Mouse (Mus musculus) common myeloid progenitor, adult 5-6 weeks (primary cell): Measurements from ENCODE around the gene Srms. TPM values are rescaled to one million over a fixed set of nuclear protein-coding genes. Genes with fewer than 3 reads are reported as not detected.

Experiments
- ATAC-seq: replicated peaks from 2 replicates; pipeline ENCODE4 v1.8.0; 2016; ENCODE audit warnings: low read depth, mild to moderate bottlenecking, moderate TSS enrichment, inconsistent platforms; ENCODE audit not compliant: poor library complexity, severe bottlenecking
- total RNA-seq: library from RNA; stranded (forward); fragments of 200-1000, 187-1606 nt; gene quantifications from 2 replicates; pipeline ENCODE4 v1.2.3, GENCODE M21; 2017

The Srms gene
- total RNA-seq, result not detected in 2 replicates

DNA sequence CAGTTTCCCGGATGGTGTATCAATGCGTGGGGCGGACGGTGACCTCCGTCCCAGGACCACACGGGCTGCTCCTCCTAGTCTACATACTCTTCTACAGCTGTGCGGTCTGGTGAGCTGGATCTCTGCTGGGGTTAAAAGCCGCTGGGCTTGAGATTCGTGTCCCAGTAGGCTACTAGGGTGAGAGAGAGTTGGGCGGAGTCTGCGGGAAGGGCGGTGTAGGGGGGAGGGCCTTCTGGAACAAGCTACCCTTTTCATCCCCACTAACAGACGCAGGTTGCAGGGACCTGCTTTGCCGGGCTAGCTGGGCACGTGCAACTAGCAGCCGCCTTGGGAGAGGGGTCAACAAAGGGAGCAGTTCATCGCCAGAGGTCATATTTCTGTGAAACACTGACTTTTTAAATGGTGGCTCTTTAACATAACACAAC lies at the start of gene Srms:
Srms (minus strand) TSS at position 165 of the 425 bp plus-strand sequence.
- peak; percentile 85 for ATAC-seq

DNA sequence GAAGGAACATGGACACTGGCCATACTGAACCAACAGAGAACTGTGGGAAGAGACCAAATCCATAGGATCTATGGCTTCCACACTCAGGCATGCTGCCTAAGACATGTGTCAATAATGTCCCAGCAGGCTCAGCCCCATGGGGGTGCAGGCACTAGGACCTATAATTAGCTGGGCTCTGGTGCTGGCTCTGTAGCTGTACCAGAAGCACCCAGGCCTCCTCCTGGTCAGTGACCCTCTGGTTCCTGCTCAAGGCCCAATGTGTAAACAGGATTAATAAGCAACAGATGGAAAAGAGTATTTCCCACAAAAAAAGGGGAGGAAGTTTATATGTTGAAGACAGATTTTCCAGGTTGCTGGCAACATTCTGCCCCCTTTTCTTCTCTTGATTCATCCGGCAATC lies 40.3 kb upstream of the Srms start:
- no peak for ATAC-seq

DNA sequence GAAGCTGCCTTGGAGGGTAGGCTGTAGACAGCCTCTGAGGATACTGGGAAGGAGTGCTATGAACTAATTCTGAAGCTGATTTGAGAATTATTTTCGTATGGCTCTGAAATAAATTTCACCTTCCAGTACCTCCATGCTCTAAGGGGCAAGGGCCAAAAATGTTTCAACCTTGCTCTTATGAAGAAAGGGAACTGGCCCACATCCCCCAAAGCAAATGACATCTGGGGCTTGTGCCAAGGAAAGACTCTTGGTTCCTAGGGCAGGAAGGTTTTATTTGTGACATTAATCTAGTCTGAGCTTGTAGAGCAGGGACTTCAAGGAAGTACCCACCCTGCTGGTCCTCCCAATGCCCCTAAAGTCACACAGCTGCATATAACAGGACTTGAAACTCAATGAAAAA lies 38.9 kb upstream of the Srms start:
- no peak for ATAC-seq

DNA sequence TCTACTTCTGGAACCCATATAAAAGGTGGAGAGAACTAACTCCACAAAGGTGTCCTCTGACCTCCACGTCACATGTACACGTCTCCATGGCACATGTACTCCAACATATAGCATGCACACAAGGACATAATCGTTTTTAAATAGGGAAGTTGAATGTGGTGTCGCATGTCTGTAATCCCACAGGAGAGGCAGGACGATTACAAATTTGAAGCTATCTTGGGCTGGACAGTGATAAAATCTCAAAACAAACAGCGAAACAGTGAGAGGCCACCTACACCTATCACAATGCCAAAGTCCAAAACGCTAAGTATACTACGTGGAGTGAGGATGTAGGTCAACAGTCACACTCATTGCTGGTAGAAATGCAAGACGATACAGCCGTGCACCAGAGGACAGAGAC lies 36.2 kb upstream of the Srms start:
- ATAC-seq, result no peak

DNA sequence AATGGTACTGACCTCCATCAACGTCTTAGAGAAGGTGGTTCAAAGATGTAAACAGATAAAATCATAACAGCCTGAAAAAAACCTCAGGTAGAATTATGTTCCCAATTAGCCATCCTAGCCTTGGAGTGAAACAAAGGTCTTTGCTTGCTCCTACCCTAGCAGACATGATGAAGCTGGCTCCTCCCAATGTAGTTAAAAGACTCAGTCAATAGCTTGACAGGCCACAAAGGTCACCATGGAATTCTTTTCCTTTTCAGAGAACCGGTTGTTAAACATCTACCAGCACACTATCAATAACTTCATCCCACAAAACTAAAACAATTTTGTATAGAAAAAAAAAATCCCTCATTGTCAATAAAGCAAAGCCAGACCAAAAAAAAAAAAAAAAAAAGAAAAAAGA lies 32.0 kb upstream of the Srms start:
- ATAC-seq, result no peak

DNA sequence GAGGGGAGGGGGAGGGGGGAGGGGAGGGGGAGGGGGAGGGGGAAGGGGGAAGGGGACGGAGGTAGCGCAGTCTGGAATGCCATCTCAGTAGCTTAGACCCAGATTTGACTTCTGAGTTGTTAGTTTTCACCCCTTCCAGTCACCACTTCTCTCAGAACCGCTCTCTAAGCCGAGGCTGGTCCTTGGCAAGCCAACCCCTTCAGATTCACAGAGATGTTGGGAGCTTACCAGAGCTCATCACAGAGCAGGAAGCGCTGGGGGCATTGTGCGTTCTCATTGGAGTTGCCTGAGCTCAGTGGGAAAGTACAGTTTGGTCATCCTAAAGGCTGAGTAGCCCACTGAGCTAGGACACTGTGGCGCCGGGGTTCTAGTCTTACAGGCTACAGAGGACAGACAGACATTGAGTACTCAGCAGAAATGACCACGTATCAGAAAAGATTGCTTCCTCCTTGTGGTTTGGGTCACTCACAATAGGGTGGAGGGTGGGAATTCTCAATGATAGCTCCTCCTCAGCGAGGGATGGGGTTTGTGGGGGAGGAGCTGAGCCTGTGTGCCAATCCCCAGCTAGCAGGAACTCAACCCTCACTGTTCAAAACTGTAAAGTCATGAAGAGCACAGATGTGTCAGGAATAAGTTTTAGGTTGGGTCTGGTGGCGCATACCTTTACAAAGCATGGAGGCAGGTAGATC lies 30.9 kb upstream of the Srms start:
- peak; percentile 93 for ATAC-seq

DNA sequence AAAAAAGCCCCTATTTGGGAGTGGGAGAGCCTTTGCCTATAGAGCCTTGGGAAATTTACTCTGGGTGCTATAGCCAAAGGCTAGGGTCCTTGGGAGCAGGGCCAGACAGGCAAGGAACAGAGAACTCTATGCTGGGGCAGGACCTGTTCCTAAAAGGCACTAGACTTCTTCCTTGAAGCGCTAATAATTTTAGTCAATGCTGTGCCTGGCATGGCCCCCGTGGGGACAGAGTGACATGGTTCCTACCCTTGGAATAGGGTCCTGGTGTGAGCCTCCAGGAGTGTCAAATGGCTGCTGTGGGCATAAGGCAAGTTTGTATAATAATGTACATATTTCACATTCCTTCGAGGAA lies 29.3 kb upstream of the Srms start:
- no peak for ATAC-seq

DNA sequence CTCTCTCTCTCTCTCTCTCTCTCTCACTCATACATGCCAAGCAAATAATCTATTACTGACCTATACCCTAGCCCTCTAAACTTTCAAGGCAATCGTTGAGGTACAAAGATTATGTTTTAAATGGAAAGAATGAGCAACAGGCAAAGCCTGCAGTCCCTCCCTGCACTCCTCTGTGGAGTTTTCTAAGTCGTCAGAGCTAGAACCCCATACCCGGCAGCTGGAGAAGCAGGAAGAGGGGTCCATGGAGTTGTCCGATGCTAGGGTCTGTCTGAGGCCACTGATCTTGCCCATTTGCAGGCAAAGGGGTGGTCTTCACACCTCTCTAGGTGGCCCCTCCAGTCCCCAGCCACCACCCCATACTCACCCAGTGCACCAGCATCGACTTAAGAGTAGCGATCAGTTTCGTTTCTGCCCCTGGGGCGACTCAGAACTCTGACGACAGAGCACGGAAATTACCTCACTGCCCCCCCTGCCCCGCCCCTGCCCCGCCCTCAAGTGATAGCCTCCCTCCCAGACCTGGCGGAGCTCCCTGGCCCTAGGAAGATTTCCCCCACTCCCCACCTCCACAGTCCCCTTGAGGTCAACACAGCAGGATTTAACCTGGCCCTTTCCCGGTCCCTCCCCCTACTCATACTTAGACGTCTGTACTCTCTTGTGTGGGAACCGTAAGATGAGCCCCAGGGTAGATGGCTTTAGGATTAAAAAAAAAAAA lies 28.8 kb upstream of the Srms start, which contains the start of gene Helz2:
Helz2 (minus strand) TSS at position 426 of the 712 bp plus-strand sequence.
- peak; percentile 70 for ATAC-seq

DNA sequence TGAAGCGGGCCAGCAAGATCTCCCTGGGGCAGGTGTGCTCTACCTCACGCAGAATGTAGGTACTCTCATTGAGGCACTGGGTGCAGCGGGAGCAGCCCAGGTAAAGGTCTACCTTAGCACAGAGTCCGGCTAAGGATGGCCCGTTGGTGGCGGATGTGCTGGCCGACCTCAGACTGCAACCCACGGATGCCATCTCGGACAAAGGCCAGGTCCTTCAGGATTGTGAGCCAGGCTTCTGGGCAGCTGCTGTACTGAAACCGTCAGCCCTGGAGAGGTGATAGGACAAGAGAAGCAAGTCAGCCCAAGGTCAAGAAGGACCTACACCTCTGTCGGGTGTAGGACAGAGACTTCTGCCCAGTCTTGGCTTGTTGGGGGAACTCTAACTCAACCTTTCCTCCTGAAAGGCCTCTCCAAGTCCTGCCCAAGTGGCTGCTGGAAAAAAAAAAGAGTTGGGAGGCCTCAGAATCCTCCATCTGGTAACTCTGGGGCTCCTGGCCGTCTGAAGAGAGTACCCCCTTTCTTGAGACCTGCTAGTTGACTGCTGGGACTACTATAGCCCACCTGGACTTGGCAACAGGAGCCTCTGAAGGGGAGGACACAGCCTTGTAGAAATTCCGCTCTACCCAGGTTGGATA lies 27.9 kb upstream of the Srms start:
- ATAC-seq, result no peak

DNA sequence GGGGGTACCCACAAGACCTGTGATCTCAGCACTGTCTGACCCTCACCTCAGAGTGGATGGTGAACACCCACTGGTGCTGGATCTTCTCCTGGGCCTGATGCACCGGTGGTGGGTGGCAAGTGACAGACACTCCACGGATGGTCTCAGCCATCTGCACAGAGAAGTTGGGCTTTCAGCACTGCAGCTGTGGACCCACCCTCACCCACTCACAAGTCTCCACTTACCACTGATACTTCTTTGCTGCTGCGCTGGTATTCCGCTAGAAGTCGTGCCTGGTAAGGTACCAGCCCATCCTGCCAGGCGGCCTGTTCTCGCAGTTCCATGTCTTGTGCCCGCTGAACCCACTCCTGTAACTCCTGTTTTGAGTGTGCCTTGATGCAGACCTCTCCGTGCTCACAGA lies 26.3 kb upstream of the Srms start:
- no peak for ATAC-seq

DNA sequence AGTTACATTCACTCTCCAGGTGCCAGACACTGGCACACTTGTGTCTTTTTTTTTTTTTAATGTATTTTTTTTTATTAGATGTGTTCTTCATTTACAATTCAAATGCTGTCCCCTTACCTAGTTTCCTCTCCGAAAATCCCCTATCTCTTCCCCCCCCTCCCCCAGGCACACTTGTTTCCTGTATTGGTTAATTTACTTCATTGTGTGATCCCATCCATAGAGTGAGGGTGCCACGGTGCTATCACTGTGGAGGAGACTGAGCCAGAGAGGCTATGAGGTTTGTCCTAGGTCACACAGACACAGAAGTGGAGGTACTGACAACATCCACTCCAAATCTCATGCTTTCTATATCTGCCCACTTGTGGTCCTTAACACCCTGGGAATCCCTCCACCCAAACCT lies 25.9 kb upstream of the Srms start:
- no peak for ATAC-seq

DNA sequence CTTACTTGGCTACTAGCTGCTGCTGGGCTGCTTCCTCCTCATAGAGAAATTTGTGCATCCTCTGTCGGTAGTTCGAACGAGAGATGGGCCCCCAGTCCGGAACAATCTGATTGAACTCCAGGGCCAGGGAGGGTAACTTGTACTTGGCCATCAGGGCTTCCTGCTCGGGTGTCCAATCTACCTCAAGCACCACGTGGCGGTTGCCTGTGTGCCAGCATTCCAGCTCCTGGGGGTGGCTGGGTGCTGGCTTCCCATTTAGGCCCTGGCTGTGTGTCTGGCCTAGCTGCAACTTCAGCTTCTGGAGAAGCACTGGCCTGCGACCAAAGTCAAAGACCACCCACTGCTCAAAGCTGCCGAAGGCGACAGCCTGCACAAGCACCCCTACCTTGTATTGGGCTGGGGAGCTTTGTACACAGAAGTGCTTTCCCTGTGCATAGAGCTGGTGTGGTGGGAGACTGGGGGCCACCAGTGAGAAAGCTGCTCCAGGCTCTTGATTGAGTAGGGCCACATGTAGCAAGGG lies 25.2 kb upstream of the Srms start:
- ATAC-seq, result no peak

DNA sequence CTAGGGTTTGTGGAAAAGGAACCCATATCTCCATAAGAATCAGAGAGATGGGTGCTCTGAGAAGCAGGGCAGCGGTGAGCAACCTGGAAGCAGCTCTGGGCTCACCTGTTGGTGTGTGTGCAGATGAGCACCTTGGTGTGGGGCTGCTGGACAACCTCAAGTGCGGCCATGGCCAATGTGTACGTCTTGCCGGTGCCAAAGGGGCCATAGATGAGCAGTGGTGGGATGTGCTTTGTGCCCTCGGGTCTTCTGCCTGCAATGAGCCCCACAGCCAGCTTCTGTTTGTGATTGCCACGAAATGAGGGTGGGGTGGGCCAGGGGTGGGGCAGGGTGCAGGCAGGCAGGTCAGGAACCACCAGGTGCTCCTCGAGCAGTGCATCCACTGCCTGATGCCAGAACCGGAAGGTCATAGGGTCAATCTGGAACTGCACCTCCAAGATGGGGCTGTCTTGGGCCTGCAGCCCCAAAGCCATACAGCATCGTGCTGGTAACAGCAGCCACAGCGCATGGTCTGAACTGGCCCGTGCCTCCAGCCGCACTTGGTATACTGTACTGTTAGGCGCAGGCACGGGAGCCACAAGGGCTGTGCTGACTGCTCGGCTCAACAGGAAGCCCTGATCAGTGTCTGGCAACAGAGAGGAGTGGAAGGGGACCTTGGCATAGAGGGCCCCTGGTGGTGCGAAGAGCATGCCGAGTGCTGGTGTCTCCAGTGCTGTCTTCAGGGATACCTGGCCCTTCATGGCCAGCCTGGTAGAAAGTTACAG lies 24.4 kb upstream of the Srms start:
- no peak for ATAC-seq

DNA sequence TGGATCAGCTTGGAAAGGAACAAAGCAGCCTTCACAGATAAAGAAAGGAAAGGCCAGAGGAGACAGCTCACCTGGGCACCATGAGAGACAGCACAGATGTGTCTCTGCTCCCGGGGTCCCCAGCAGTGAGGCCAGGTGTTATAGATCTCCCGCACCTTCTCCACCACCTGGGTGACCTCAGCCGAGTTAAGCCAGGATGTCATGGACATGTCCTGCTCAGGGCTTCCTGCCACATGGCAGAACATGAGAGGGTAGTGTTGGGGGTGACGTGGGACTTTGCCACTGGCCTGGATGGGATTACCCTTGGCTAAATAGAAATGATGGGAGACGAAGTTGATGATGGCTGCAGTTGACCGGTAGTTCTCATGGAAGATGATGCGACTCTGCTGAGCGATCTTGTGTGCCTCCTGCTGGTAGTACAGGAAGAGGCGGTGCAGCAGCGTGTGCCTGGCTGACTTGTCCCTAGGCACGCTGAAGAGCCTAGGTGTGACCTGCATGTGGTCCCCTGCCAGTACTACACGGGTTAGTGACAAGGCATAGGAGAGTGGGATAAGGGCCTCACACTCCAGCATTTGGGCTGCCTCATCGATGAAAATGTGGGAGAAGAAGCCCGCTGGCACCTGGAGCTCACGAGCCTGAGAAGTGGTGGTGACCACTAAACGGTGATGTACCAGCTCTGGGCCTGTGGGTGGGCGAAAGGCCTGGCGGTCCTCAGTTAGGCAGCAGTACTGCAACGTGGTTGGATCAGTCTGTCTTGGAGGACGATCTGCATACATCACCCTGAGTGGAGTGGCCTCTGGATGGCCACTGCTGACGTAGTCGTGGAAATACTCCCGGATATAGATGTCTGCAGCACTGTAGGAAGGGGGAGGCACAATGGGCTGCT lies 22.9 kb upstream of the Srms start:
- ATAC-seq, result no peak

DNA sequence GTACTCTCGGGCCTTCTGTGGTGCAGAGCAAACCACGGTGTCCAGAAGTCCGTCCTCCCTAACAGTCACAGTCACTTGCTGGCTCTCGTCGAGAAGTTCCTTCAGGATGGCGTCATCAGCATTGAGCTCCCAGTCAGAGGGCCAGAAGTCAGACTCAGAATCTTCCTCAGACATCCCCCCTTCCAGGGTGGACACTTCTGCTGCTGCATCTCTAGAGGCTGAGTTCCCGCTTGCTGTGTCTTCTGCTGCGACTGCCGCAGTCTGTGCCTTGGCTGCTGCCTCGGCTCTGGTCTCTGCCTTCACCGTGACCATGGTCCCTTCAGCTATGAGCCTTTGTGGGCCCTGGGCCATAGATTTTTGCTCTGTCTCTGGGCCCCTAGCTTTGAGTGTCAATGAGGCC lies 21.7 kb upstream of the Srms start:
- no peak for ATAC-seq

DNA sequence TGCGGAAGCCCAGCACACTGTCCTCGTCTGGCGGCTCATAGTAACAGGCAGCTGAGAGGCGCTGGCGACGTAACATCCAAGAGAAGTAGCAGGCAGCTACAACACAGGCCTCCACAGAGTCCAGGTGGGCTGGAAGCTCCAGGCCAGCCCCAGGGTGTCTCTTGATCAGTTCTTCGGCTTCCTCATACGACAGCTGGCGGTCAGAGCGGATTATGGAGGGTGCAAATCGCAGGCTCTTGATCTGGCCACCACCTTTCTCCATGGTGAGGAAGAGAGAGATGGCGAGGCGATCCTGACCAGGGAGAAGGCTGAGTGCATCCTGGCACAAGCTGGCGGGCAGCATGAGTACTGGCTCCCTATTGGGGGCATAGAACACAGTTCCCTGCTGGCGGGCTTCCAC lies 20.5 kb upstream of the Srms start:
- ATAC-seq, result no peak

DNA sequence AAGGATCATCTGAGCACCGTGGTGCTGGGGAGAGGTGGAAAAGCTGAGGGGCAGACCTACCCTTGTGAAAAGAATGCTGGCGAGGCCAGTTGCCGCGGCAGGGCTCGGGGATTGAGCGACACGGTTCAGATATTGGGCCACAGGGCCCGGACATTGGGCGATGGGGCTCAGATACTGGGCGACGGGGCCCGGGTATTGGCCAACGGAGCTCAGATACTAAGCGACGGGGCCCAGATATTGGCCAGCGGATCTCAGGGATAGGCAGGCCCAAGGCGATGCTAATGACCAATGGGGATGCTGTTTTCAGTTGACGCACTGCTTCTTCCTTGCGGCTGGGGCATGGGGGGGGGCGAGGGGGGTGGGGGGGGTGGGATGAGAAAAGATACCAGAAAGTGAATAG lies 18.2 kb upstream of the Srms start:
- ATAC-seq, result no peak

DNA sequence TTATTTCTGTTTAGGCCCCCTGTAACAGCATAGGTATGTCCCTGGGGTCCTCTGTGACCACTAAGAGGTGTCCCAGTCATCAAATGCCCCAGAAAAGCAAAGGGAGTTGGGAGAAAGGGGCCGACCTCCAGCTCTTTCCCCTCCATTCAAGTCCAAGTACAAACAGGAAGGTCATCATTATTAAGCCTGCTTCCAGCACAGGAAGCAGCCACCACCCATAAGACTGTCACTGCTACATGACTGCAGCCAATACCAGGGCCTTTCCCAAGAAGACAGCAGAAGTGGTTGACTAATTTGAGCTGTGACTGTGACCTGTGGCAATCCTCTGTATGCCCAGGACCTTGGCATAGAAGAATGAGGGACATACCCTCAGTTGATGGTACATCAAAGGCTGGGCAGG lies 15.3 kb upstream of the Srms start:
- ATAC-seq, result no peak

DNA sequence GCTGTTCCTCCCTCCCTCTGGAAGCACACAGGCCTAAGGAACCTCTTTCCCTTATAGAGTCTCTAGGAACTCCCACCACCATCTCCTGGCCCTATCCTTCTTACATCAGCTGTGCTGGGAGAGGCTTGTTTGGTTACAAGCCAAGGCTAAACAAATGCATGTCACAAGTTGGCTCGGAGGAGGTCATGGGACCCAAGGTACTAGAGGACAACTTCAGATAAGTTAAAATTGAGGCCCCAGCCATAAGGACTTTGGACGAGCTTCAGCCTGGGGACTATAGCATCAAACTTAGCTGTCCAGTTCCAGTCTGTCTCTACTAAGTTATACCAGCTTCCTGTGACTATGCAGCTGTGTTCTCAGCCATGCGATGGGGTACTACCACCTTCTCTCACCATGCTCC lies 14.1 kb upstream of the Srms start:
- no peak for ATAC-seq

DNA sequence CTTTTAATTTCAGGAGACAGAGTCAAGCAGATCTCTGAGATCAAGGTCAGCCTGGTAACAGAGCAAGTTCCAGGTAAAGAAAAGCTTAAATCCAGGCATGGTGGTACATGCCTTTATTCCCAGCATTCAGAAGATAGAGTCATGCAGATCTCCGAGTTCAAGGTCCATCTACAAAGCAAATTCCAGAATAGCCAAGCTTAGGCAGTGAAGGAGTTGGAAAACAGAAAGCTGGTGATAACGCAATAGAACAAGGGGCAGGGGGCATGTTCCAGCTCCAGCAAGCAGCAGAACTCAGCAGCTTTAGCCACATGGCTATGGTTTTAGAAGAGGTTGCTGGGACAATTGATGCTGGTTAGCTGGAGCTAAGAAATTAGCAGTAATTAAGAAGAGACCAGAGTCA lies 12.0 kb upstream of the Srms start:
- no peak for ATAC-seq
